Mouse (Mus musculus): ENCODE measurements at regions not wholly inside any gene's neighbourhood (a gene's known extent, or its start where the extent isn't known, plus 50 kb on each side); places are given as distances from the start of the nearest gene placed in this dataset.
A peak's percentile ranks its signal among the peaks of the same experiment; 100 is the strongest.

- no peak for DNase-seq
These were observed 504.3 kb upstream of the Mgmt start for GRCm38 (mm10) chr7:136390066-136390465.

GRCm38 (mm10) chr7:136393454-136393853, 501.0 kb upstream of the Mgmt start:
- DNase-seq, result no peak
- intact Hi-C loops (cut with DNase I), result no loop called here

More at GRCm38 (mm10) chr7:136390066-136390465, 504.3 kb upstream of the Mgmt start:
- intact Hi-C loops (cut with DNase I), result no loop called here

- DNase-seq, result peak in 1 of 2 experiments; percentile 15
- intact Hi-C loops (cut with DNase I), result no loop called here
These were observed 498.6 kb upstream of the Mgmt start for GRCm38 (mm10) chr7:136395838-136396237.

- DNase-seq, result no peak
- intact Hi-C loops (cut with DNase I), result no loop called here
These were observed 497.3 kb upstream of the Mgmt start for GRCm38 (mm10) chr7:136397101-136397500.

GRCm38 (mm10) chr7:136402688-136403597, 491.5 kb upstream of the Mgmt start:
- DNase-seq, result no peak
- intact Hi-C loops (cut with DNase I), result no loop called here

- intact Hi-C loops (cut with DNase I), result no loop called here
- no peak for DNase-seq
These were observed 489.0 kb upstream of the Mgmt start for GRCm38 (mm10) chr7:136405391-136405790.

- DNase-seq, result peak; percentile 34 to 51
- intact Hi-C loops (cut with DNase I), result no loop called here
These were observed 487.9 kb upstream of the Mgmt start for GRCm38 (mm10) chr7:136406258-136407100.

GRCm38 (mm10) chr7:136414808-136415207, 479.6 kb upstream of the Mgmt start:
- intact Hi-C loops (cut with DNase I), result no loop called here
- DNase-seq, result no peak

- intact Hi-C loops (cut with DNase I), result no loop called here
- DNase-seq, result no peak
These were observed 477.1 kb upstream of the Mgmt start for GRCm38 (mm10) chr7:136417327-136417726.

GRCm38 (mm10) chr7:136423846-136424531, 470.4 kb upstream of the Mgmt start:
- peak; percentile 16 to 31 for DNase-seq
- intact Hi-C loops (cut with DNase I), result no loop called here

- intact Hi-C loops (cut with DNase I), result no loop called here
- DNase-seq, result no peak
These were observed 467.2 kb upstream of the Mgmt start for GRCm38 (mm10) chr7:136427164-136427563.

- DNase-seq, result no peak
- intact Hi-C loops (cut with DNase I), result no loop called here
These were observed 464.1 kb upstream of the Mgmt start for GRCm38 (mm10) chr7:136430085-136431011.

GRCm38 (mm10) chr7:136433699-136434098, 460.7 kb upstream of the Mgmt start:
- no peak for DNase-seq
- intact Hi-C loops (cut with DNase I), result no loop called here

- intact Hi-C loops (cut with DNase I), result no loop called here
- DNase-seq, result no peak
These were observed 459.9 kb upstream of the Mgmt start for GRCm38 (mm10) chr7:136434510-136434909.

GRCm38 (mm10) chr7:136443436-136443835, 451.0 kb upstream of the Mgmt start:
- intact Hi-C loops (cut with DNase I), result no loop called here

GRCm38 (mm10) chr7:136445091-136445490, 449.3 kb upstream of the Mgmt start:
- intact Hi-C loops (cut with DNase I), result no loop called here
- no peak for DNase-seq

More at GRCm38 (mm10) chr7:136443436-136443835, 451.0 kb upstream of the Mgmt start:
- DNase-seq, result no peak

GRCm38 (mm10) chr7:136449286-136449685, 445.1 kb upstream of the Mgmt start:
- intact Hi-C loops (cut with DNase I), result no loop called here
- DNase-seq, result peak in 1 of 2 experiments; percentile 26

- intact Hi-C loops (cut with DNase I), result no loop called here
These were observed 442.6 kb upstream of the Mgmt start for GRCm38 (mm10) chr7:136451672-136452361.

GRCm38 (mm10) chr7:136452561-136452960, 441.9 kb upstream of the Mgmt start:
- DNase-seq, result no peak
- intact Hi-C loops (cut with DNase I), result no loop called here

More at GRCm38 (mm10) chr7:136451672-136452361, 442.6 kb upstream of the Mgmt start:
- no peak for DNase-seq

All from heart, postnatal 14 days (tissue).